Mouse (Mus musculus): ENCODE results near the gene Nt5c3.

Gene Nt5c3

GRCm38 (mm10) chr6:56923726-56924707 lies at the start of gene Nt5c3, which contains the start of gene Vmn1r4:
Nt5c3 (minus strand) TSS chr6:56923932.
Vmn1r4 (plus strand) TSS chr6:56924015.
- in situ Hi-C loops (cut with MboI; ENCODE audit: low pct_unique_long_range_greater_than_20kb in 1 of 2, low sequenced_read_pairs in 2 of 2, unreplicated experiment in 1 of 2) = no loop called here

DNA sequence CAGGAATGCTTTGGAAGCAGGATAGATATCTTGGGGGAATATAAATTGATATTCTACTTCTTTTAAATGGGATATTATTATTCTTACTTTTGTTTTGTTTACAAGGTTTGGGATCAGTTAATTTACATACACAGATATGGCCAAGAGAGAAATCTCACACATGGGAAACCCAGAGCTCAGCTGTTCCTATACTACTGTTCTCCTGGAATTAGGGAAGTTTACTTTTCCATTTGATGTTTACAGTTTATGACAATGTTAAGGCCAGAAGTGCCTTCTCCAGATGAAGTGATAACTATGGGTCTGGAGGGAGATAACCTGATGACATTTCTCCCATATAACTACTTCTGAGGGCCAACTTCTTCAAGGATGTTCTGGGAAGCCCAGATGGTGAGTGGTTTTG lies 46.2 kb upstream of the Nt5c3 start, which contains the start of gene Vmn1r5:
TSS of gene Vmn1r5 (plus strand) at position 301 of the 400 bp plus-strand sequence.
- in situ Hi-C loops (cut with MboI; ENCODE audit: low pct_unique_long_range_greater_than_20kb in 1 of 2, low sequenced_read_pairs in 2 of 2, unreplicated experiment in 1 of 2) = no loop called here

GRCm38 (mm10) chr6:56956436-56956835 lies 32.7 kb upstream of the Nt5c3 start:
- in situ Hi-C loops (cut with MboI; ENCODE audit: low pct_unique_long_range_greater_than_20kb in 1 of 2, low sequenced_read_pairs in 2 of 2, unreplicated experiment in 1 of 2) = no loop called here

DNA sequence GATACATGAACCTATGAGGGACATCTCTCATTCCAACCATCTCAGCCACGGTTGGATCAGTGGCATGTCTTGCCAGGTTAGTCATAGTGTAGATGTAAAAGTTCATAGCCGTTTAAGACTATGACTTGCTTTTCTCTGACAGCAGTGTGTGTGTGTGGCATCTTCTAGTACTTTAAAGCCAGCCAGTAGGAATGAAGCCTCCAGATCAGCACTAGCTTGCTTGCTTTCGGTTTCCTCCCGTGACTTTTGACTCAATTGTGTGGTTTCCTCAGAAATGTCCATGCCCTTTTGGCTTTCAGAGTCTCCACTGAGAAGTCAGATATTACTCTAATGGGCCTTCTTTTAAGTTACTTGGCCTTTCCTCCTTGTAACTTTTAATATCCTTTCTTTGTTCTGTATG lies 10.6 kb upstream of the Nt5c3 start:
- in situ Hi-C loops (cut with MboI; ENCODE audit: low pct_unique_long_range_greater_than_20kb in 1 of 2, low sequenced_read_pairs in 2 of 2, unreplicated experiment in 1 of 2) = no loop called here

DNA sequence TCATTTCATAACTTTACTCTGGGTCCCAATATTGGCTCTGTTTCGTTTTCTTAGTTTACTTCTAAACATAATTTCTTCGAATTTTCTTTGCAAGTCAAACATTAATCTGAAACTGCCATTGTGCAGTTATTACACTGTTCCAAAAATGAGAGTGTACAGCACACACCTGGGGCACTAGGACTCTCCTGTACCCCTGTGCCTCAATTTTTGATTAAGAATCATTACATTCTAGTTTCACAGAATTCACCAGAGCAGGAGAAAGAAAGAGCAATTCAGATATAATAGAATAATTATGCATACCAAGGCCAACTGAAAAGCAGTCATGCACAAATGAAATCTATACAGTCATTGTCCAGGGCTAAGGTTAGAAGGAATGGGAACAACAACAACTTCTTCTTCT lies 8.7 kb upstream of the Nt5c3 start:
- in situ Hi-C loops (cut with MboI; ENCODE audit: low pct_unique_long_range_greater_than_20kb in 1 of 2, low sequenced_read_pairs in 2 of 2, unreplicated experiment in 1 of 2) = no loop called here

DNA sequence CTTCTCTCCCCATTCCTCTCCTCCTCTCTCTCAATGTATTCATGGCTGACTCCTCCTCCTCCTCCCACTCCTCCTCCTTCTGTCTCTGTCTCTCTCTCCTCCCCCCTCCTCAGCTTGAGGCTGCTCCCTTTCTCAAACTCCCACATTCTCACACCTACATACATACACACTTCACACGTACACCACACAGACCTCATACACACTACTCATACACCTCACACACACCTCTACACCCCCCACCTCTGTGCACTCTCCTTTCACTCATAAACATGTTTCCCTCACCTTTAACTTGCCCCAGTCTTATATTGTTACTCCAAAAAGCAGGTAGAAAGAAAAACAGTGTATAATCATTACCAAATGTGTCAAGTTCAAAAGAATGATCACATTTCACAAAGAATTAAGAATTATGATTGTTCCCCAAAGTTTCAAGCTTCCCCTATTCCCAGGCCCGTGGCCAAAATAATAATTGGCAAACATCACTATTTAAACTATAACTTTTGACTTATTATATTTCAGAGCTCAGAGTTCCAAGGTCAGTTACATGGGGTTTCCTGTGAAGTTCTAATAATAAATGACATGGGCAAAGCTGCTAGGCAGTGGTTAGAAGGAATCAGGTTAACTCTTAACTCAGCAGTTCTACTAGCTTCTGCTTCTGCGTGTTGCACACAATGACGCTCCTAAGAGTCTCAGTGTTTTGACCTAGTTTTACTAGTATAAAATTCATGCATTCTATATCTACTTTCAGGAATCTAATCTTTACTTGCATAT lies 8.1 kb upstream of the Nt5c3 start:
- in situ Hi-C loops (cut with MboI; ENCODE audit: low pct_unique_long_range_greater_than_20kb in 1 of 2, low sequenced_read_pairs in 2 of 2, unreplicated experiment in 1 of 2) = no loop called here

DNA sequence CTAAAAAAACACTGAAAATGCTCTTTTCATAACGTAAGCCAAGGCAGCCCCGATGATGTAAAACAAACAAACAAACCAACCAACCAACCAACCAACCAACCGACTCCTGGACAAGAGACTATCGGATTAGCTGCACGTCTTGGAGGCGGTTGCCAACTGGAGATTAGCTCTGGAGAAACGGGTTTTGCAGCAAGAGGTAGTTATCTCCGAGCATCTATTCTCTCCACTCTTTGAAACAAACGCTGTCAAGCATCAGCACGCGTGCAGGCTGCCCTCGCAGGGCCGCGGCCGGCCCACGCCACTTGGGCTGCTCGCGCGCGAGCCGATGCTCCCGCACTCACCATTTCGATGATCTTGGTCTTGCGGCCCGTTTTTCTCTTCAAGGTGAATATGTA lies 404 bp downstream of the Nt5c3 start:
- in situ Hi-C loops (cut with MboI; ENCODE audit: low pct_unique_long_range_greater_than_20kb in 1 of 2, low sequenced_read_pairs in 2 of 2, unreplicated experiment in 1 of 2) = no loop called here

- in situ Hi-C loops (cut with MboI; ENCODE audit: low pct_unique_long_range_greater_than_20kb in 1 of 2, low sequenced_read_pairs in 2 of 2, unreplicated experiment in 1 of 2) = no loop called here
Measured at GRCm38 (mm10) chr6:56920222-56921092, 3.3 kb downstream of the Nt5c3 start.

- in situ Hi-C loops (cut with MboI; ENCODE audit: low pct_unique_long_range_greater_than_20kb in 1 of 2, low sequenced_read_pairs in 2 of 2, unreplicated experiment in 1 of 2) = no loop called here
Measured at GRCm38 (mm10) chr6:56919330-56920044, 4.2 kb downstream of the Nt5c3 start.

- in situ Hi-C loops (cut with MboI; ENCODE audit: low pct_unique_long_range_greater_than_20kb in 1 of 2, low sequenced_read_pairs in 2 of 2, unreplicated experiment in 1 of 2) = no loop called here
Measured at GRCm38 (mm10) chr6:56917578-56918368, 6.0 kb downstream of the Nt5c3 start.

DNA sequence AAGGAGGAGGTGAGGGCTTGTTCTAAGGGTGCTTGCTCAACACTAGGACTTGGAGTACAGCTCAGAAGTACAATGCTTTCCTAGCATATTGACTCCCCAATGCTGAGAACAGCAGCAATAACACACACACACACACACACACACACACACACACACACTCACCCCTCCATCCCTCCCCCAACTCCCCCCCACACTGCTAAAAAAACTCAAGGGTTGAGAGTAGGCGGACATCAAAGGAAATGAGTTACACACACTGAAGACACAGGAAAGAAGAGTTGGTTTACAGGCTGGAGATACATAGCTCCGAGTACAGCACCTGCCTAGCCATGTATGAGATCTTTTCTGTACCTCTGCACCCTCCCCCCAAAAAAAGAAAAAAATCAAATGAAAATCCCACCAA lies 7.5 kb downstream of the Nt5c3 start:
- in situ Hi-C loops (cut with MboI; ENCODE audit: low pct_unique_long_range_greater_than_20kb in 1 of 2, low sequenced_read_pairs in 2 of 2, unreplicated experiment in 1 of 2) = no loop called here

DNA sequence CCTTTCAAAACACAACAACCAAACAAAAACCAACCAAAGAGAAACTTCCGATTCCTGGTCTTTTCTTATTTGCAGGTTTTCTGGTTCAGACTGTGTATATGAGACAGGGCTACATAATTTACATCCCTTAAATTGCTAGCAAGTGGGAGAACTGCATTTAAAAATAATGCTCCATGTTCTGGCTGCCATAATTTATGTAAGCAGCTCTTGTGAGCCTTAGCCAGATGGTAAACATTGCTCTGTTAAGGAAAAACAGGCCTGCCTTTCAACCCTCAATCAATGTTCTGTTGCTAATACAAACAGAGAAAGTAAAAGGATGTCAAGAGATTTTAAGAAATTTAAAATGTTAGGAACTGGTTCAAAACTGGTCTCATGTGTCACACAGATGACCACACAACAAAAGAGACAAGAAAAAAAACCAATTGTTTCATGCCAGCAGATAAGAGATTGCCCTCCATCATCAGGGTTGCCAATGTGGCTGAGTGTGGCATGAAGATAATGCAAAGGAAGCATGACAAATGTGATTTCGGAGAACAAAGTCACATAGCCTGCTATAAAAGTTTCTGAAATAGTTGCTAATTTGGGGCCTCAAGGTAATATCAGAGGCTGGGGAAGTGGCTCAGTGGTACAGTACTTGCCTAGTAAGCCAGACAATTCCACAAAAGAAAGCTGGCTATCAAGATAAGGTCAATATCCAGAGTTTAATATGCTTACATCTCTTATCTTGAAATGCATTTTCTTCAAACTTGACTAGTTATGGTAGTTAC lies 10.5 kb downstream of the Nt5c3 start:
- in situ Hi-C loops (cut with MboI; ENCODE audit: low pct_unique_long_range_greater_than_20kb in 1 of 2, low sequenced_read_pairs in 2 of 2, unreplicated experiment in 1 of 2) = no loop called here

GRCm38 (mm10) chr6:56910910-56911309 lies 12.8 kb downstream of the Nt5c3 start:
- in situ Hi-C loops (cut with MboI; ENCODE audit: low pct_unique_long_range_greater_than_20kb in 1 of 2, low sequenced_read_pairs in 2 of 2, unreplicated experiment in 1 of 2) = no loop called here

GRCm38 (mm10) chr6:56908912-56909311 lies 14.8 kb downstream of the Nt5c3 start:
- in situ Hi-C loops (cut with MboI; ENCODE audit: low pct_unique_long_range_greater_than_20kb in 1 of 2, low sequenced_read_pairs in 2 of 2, unreplicated experiment in 1 of 2) = no loop called here

- in situ Hi-C loops (cut with MboI; ENCODE audit: low pct_unique_long_range_greater_than_20kb in 1 of 2, low sequenced_read_pairs in 2 of 2, unreplicated experiment in 1 of 2) = no loop called here
Measured at GRCm38 (mm10) chr6:56908397-56908796, 15.3 kb downstream of the Nt5c3 start.

DNA sequence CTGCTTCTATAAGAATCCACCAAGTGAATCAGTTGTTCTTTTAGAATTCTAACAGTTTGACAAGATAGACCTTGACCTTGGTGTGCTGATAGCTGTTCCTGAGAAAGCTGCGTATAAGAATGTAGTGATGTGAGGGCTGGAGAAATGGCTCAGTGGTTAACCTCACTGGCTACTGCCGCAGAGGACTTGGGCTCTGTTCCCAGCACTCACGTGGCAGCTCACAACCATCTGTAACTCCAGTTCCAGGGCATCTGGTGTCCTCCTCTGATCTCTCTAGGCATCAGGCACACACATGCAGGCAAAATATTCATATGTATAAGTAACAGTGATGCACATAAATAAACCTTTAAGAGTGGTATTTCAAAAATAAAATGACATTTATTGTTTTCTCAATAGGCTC lies 15.8 kb downstream of the Nt5c3 start:
- in situ Hi-C loops (cut with MboI; ENCODE audit: low pct_unique_long_range_greater_than_20kb in 1 of 2, low sequenced_read_pairs in 2 of 2, unreplicated experiment in 1 of 2) = no loop called here
